Mouse (Mus musculus) CH12.LX (cell line): ENCODE measurements around the gene Themis.

Experiments used
- CTCF ChIP-seq, 2 experiments: IDR thresholded peaks in 1 of 2; conservative IDR thresholded peaks in 1 of 2; 2 replicates each; pipeline ENCODE4 v1.5.1; 2011 to 2012; ENCODE audit warnings: low read depth in 2 of 2, low read length in 2 of 2, improper control_type of control experiment in 1 of 2, inconsistent platforms in 1 of 2, mild to moderate bottlenecking in 1 of 2, moderate library complexity in 1 of 2
- EP300 ChIP-seq: IDR thresholded peaks from 2 replicates; pipeline ENCODE4 v1.6.1; 2011; ENCODE audit warnings: low read length, improper control_type of control experiment
- SMC3 ChIP-seq: IDR thresholded peaks from 2 replicates; pipeline ENCODE4 v1.6.1; 2011; ENCODE audit warnings: low read depth, low read length, improper control_type of control experiment
- ZKSCAN1 ChIP-seq: IDR thresholded peaks from 2 replicates; pipeline ENCODE4 v1.6.1; 2012; ENCODE audit warnings: low read depth, inconsistent platforms, low read length, improper control_type of control experiment, borderline replicate concordance

GRCm38 (mm10) chr10:28799469-28799868 lies 131.3 kb downstream of the Themis start:
- no peak for TF ChIP-seq ZKSCAN1
- TF ChIP-seq EP300, result no peak
- no peak for TF ChIP-seq SMC3
- TF ChIP-seq CTCF (conservative IDR thresholded peaks at IDR 0.05 in 1 of 2, IDR thresholded peaks at IDR 0.05 in 1 of 2; ENCODE audit: low read depth in 2 of 2, low read length in 2 of 2), result no peak
